Mouse (Mus musculus): ENCODE results near the gene Tex2. TPM values are rescaled to one million over a fixed set of nuclear protein-coding genes. Genes with fewer than 3 reads are reported as not detected.

The Tex2 gene
- total and polyA plus RNA-seq, 3 experiments = 4.0 to 5.0 (median 4.5) TPM

DNA sequence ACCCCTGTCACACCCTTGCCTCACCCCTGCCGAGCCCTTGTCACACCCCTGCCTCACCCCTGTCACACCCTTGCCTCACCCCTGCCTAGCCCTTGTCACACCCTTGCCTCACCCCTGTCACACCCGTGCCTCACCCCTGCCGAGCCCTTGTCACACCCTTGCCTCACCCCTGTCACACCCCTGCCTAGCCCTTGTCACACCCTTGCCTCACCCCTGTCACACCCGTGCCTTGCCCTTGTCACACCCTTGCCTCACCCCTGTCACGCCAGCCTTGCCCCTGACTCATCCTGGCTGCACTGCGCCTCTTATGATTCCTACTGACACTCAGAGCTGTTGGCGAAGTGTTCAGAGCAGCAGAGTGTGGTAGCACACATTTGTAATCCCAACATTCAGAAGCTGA, 105.6 kb downstream of the Tex2 start:
- TF ChIP-seq JUN (IDR thresholded peaks at IDR 0.05; ENCODE audit: insufficient read depth, low read depth, low read length) = no peak
- TF ChIP-seq MAFK (IDR thresholded peaks at IDR 0.05; ENCODE audit: insufficient replicate concordance, low read length) = no peak
- no peak for TF ChIP-seq NELFE (IDR thresholded peaks at IDR 0.05; ENCODE audit: low read depth, low read length)
- no peak for TF ChIP-seq MAX (IDR thresholded peaks at IDR 0.05; ENCODE audit: low read length)
- no peak for TF ChIP-seq CHD1 (IDR thresholded peaks at IDR 0.05; ENCODE audit: low read depth, low read length)
- no peak for TF ChIP-seq RAD21 (IDR thresholded peaks at IDR 0.05; ENCODE audit: low read depth, low read length)
- no peak for TF ChIP-seq SIN3A (IDR thresholded peaks at IDR 0.05; ENCODE audit: low read length)
- TF ChIP-seq CHD2 (IDR thresholded peaks at IDR 0.05; ENCODE audit: low read length) = no peak
- TF ChIP-seq ZMIZ1 (IDR thresholded peaks at IDR 0.05; ENCODE audit: low read depth, low read length) = no peak
- DNase-seq (ENCODE audit: extremely low read depth) = no peak
- peaks cover 8 to 15% of the 10 kb centered on the region in 2 experiments for H3K4me1 ChIP-seq (ENCODE audit: control insufficient read depth in 1 of 2, insufficient read depth in 2 of 2)
- no peaks in the 10 kb centered on the region for H3K27me3 ChIP-seq (replicated peaks)
- H3K9me3 ChIP-seq (replicated peaks; ENCODE audit: low read length) = no peaks in the 10 kb centered on the region
- dilution Hi-C loops (cut with MboI; ENCODE audit: extremely low pct_ligation_motif_present, extremely low pct_unique_long_range_greater_than_20kb, low sequenced_read_pairs) = no loop called here
- peak overlapping the region in 1 of 3 experiments; percentile 20 for H3K4me3 ChIP-seq (replicated peaks in 1 of 3; ENCODE audit: low read depth in 2 of 3, low read length in 2 of 3, poor library complexity in 1 of 3)
- H3K79me2 ChIP-seq (replicated peaks; ENCODE audit: control insufficient read depth, extremely low read depth, insufficient read depth, poor library complexity, severe bottlenecking) = no peaks in the 10 kb centered on the region
- no peak overlapping the region for H3K4me2 ChIP-seq (ENCODE audit: insufficient read depth, low read depth, poor library complexity, severe bottlenecking)
- peaks cover 5 to 18% of the 10 kb centered on the region in 2 experiments for H3K36me3 ChIP-seq (replicated peaks in 1 of 2; ENCODE audit: control insufficient read depth in 1 of 2, insufficient read depth in 1 of 2, low read length in 1 of 2)
- no peak overlapping the region for H3K9ac ChIP-seq (ENCODE audit: insufficient read depth, low read depth)
- in situ Hi-C loops (cut with MboI; ENCODE audit: low pct_ligation_motif_present, low pct_unique_long_range_greater_than_20kb, low sequenced_read_pairs) = loop anchor here (10.0 kb wide), 1 partner anchor 247 kb away; the partner anchor contains the start of genes Milr1 and Pecam1
- H3K27ac ChIP-seq (ENCODE audit: insufficient read depth, low read depth) = no peak overlapping the region; the same call in 1 of the 2 replicates

GRCm38 (mm10) chr11:106506211-106506610, 107.0 kb downstream of the Tex2 start:
- no peaks in the 10 kb centered on the region for H3K79me2 ChIP-seq (replicated peaks; ENCODE audit: control insufficient read depth, extremely low read depth, insufficient read depth, poor library complexity, severe bottlenecking)
- H3K27me3 ChIP-seq (replicated peaks) = no peaks in the 10 kb centered on the region
- no peak for TF ChIP-seq RCOR1 (conservative IDR thresholded peaks at IDR 0.05; ENCODE audit: low read depth, low read length)
- TF ChIP-seq CTCF (conservative IDR thresholded peaks at IDR 0.05 in 1 of 2, IDR thresholded peaks at IDR 0.05 in 1 of 2; ENCODE audit: low read depth in 2 of 2, low read length in 2 of 2) = peak in 1 of 2 experiments; percentile 42; a peak in 2 of 4 replicates
- dilution Hi-C loops (cut with MboI; ENCODE audit: extremely low pct_ligation_motif_present, extremely low pct_unique_long_range_greater_than_20kb, low sequenced_read_pairs) (no loop called here), in situ Hi-C loops (cut with MboI; ENCODE audit: low pct_ligation_motif_present, low pct_unique_long_range_greater_than_20kb, low sequenced_read_pairs) (loop anchor here (10.0 kb wide), 1 partner anchor 249 kb away; the partner anchor contains the start of genes Milr1 and Pecam1)
- H3K4me3 ChIP-seq (replicated peaks in 1 of 3; ENCODE audit: low read depth in 2 of 3, low read length in 2 of 3, poor library complexity in 1 of 3) = no peak overlapping the region
- H3K4me2 ChIP-seq (ENCODE audit: insufficient read depth, low read depth, poor library complexity, severe bottlenecking) = no peak overlapping the region
- no peak overlapping the region for H3K27ac ChIP-seq (ENCODE audit: insufficient read depth, low read depth)
- peaks cover 10 to 26% of the 10 kb centered on the region in 2 experiments for H3K4me1 ChIP-seq (ENCODE audit: control insufficient read depth in 1 of 2, insufficient read depth in 2 of 2)
- H3K36me3 ChIP-seq (replicated peaks in 1 of 2; ENCODE audit: control insufficient read depth in 1 of 2, insufficient read depth in 1 of 2, low read length in 1 of 2) = peaks cover 5 to 15% of the 10 kb centered on the region in 2 experiments
- DNase-seq (ENCODE audit: extremely low read depth) = no peak
- H3K9me3 ChIP-seq (replicated peaks; ENCODE audit: low read length) = no peaks in the 10 kb centered on the region
- H3K9ac ChIP-seq (ENCODE audit: insufficient read depth, low read depth) = no peak overlapping the region

- Histone ChIP-seq H3K79me2 (replicated peaks; ENCODE audit: control insufficient read depth, extremely low read depth, insufficient read depth, poor library complexity, severe bottlenecking) (no peaks in the 10 kb centered on the region), H3K4me1 (ENCODE audit: control insufficient read depth in 1 of 2, insufficient read depth in 2 of 2) (peaks cover 10 to 32% of the 10 kb centered on the region in 2 experiments), H3K27ac (ENCODE audit: insufficient read depth, low read depth) (no peak overlapping the region), H3K4me3 (replicated peaks in 1 of 3; ENCODE audit: low read depth in 2 of 3, low read length in 2 of 3, poor library complexity in 1 of 3) (no peak overlapping the region), H3K4me2 (ENCODE audit: insufficient read depth, low read depth, poor library complexity, severe bottlenecking) (no peak overlapping the region), H3K9me3 (replicated peaks; ENCODE audit: low read length) (no peaks in the 10 kb centered on the region), H3K27me3 (replicated peaks) (no peaks in the 10 kb centered on the region), H3K36me3 (replicated peaks in 1 of 2; ENCODE audit: control insufficient read depth in 1 of 2, insufficient read depth in 1 of 2, low read length in 1 of 2) (peaks cover 4 to 14% of the 10 kb centered on the region in 2 experiments), H3K9ac (ENCODE audit: insufficient read depth, low read depth) (no peak overlapping the region)
- TF ChIP-seq POLR2A (IDR thresholded peaks at IDR 0.05; ENCODE audit: low read depth, low read length) (0 out of 2 replicates have a peak, but pooled peaks have one; percentile 9), ZNF384 (IDR thresholded peaks at IDR 0.05; ENCODE audit: low read depth, low read length) (peak; percentile 34), MAFK (IDR thresholded peaks at IDR 0.05; ENCODE audit: insufficient replicate concordance, low read length) (no peak), RAD21 (IDR thresholded peaks at IDR 0.05; ENCODE audit: low read depth, low read length) (no peak), ZMIZ1 (IDR thresholded peaks at IDR 0.05; ENCODE audit: low read depth, low read length) (0 out of 2 replicates have a peak, but pooled peaks have one; percentile 14)
- no peak for DNase-seq (ENCODE audit: extremely low read depth)
- dilution Hi-C loops (cut with MboI; ENCODE audit: extremely low pct_ligation_motif_present, extremely low pct_unique_long_range_greater_than_20kb, low sequenced_read_pairs) (no loop called here), in situ Hi-C loops (cut with MboI; ENCODE audit: low pct_ligation_motif_present, low pct_unique_long_range_greater_than_20kb, low sequenced_read_pairs) (loop anchor here (10.0 kb wide), 1 partner anchor 251 kb away; the partner anchor contains the start of genes Milr1 and Pecam1)
These were observed 109.1 kb downstream of the Tex2 start for GRCm38 (mm10) chr11:106504129-106504528.

All from CH12.LX (cell line).